Mouse (Mus musculus): ENCODE measurements at regions not wholly inside any gene's neighbourhood (a gene's known extent, or its start where the extent isn't known, plus 50 kb on each side); places are given as distances from the start of the nearest gene placed in this dataset.

GRCm38 (mm10) chr6:101840695-101841094 lies 463.0 kb upstream of the Pdzrn3 start:
- Histone ChIP-seq H3K36me3 (replicated peaks; ENCODE audit: control insufficient read depth, insufficient read depth, low read depth, low read length) (no peaks in the 10 kb centered on the region), H3K27me3 (ENCODE audit: control insufficient read depth, insufficient read depth, low read length) (no peaks in the 10 kb centered on the region), H3K4me1 (ENCODE audit: control insufficient read depth, insufficient read depth, low read length) (no peaks in the 10 kb centered on the region), H3K9ac (replicated peaks; ENCODE audit: low read length) (no peak overlapping the region), H3K9me3 (replicated peaks; ENCODE audit: control insufficient read depth, low read length) (no peaks in the 10 kb centered on the region), H3K4me3 (ENCODE audit: low read depth, low read length) (no peak overlapping the region), H3K27ac (replicated peaks; ENCODE audit: low read depth, low read length) (no peak overlapping the region), H3K4me2 (ENCODE audit: low read depth, low read length) (no peak overlapping the region)
- ATAC-seq (replicated peaks; ENCODE audit: insufficient number of reproducible peaks, low FRiP score, low TSS enrichment, low read depth) (no peak), DNase-seq (ENCODE audit: low spot score) (no peak)
- WGBS: 87% methylated on average over 4 of the region's 4 CpGs

GRCm38 (mm10) chr6:101837563-101837962 lies 459.9 kb upstream of the Pdzrn3 start:
- no peak overlapping the region for H3K4me2 ChIP-seq (ENCODE audit: low read depth, low read length)
- no peak overlapping the region for H3K27ac ChIP-seq (replicated peaks; ENCODE audit: low read depth, low read length)
- WGBS: 74% methylated on average over 6 of the region's 6 CpGs
- H3K9ac ChIP-seq (replicated peaks; ENCODE audit: low read length): no peak overlapping the region
- no peaks in the 10 kb centered on the region for H3K4me1 ChIP-seq (ENCODE audit: control insufficient read depth, insufficient read depth, low read length)
- no peak for DNase-seq (ENCODE audit: low spot score)
- no peaks in the 10 kb centered on the region for H3K27me3 ChIP-seq (ENCODE audit: control insufficient read depth, insufficient read depth, low read length)
- H3K4me3 ChIP-seq (ENCODE audit: low read depth, low read length): no peak overlapping the region
- no peak for ATAC-seq (replicated peaks; ENCODE audit: insufficient number of reproducible peaks, low FRiP score, low TSS enrichment, low read depth)
- H3K36me3 ChIP-seq (replicated peaks; ENCODE audit: control insufficient read depth, insufficient read depth, low read depth, low read length): no peaks in the 10 kb centered on the region
- H3K9me3 ChIP-seq (replicated peaks; ENCODE audit: control insufficient read depth, low read length): no peaks in the 10 kb centered on the region

GRCm38 (mm10) chr6:101793986-101794385 lies 416.3 kb upstream of the Pdzrn3 start:
- ATAC-seq (replicated peaks; ENCODE audit: insufficient number of reproducible peaks, low FRiP score, low TSS enrichment, low read depth) (no peak), DNase-seq (ENCODE audit: low spot score) (no peak)
- Histone ChIP-seq H3K27me3 (ENCODE audit: control insufficient read depth, insufficient read depth, low read length) (no peaks in the 10 kb centered on the region), H3K4me1 (ENCODE audit: control insufficient read depth, insufficient read depth, low read length) (no peaks in the 10 kb centered on the region), H3K9me3 (replicated peaks; ENCODE audit: control insufficient read depth, low read length) (no peaks in the 10 kb centered on the region), H3K27ac (replicated peaks; ENCODE audit: low read depth, low read length) (no peak overlapping the region), H3K4me3 (ENCODE audit: low read depth, low read length) (no peak overlapping the region), H3K4me2 (ENCODE audit: low read depth, low read length) (no peak overlapping the region), H3K36me3 (replicated peaks; ENCODE audit: control insufficient read depth, insufficient read depth, low read depth, low read length) (no peaks in the 10 kb centered on the region), H3K9ac (replicated peaks; ENCODE audit: low read length) (no peak overlapping the region)
- WGBS: 91% methylated on average over 2 of the region's 2 CpGs

GRCm38 (mm10) chr6:101777864-101778263 lies 400.2 kb upstream of the Pdzrn3 start:
- Histone ChIP-seq H3K27ac (replicated peaks; ENCODE audit: low read depth, low read length) (no peak overlapping the region), H3K9me3 (replicated peaks; ENCODE audit: control insufficient read depth, low read length) (no peaks in the 10 kb centered on the region), H3K4me2 (ENCODE audit: low read depth, low read length) (no peak overlapping the region), H3K4me3 (ENCODE audit: low read depth, low read length) (no peak overlapping the region), H3K27me3 (ENCODE audit: control insufficient read depth, insufficient read depth, low read length) (no peaks in the 10 kb centered on the region), H3K4me1 (ENCODE audit: control insufficient read depth, insufficient read depth, low read length) (no peaks in the 10 kb centered on the region), H3K9ac (replicated peaks; ENCODE audit: low read length) (no peak overlapping the region), H3K36me3 (replicated peaks; ENCODE audit: control insufficient read depth, insufficient read depth, low read depth, low read length) (no peaks in the 10 kb centered on the region)
- no peak for ATAC-seq (replicated peaks; ENCODE audit: insufficient number of reproducible peaks, low FRiP score, low TSS enrichment, low read depth)
- 93% methylated on average over 3 of the region's 3 CpGs for WGBS
- DNase-seq (ENCODE audit: low spot score): no peak

- no peaks in the 10 kb centered on the region for H3K36me3 ChIP-seq (replicated peaks; ENCODE audit: control insufficient read depth, insufficient read depth, low read depth, low read length)
- H3K4me3 ChIP-seq (ENCODE audit: low read depth, low read length): no peak overlapping the region
- ATAC-seq (replicated peaks; ENCODE audit: insufficient number of reproducible peaks, low FRiP score, low TSS enrichment, low read depth) (peak; percentile 80; the same call in 1 of the 2 replicates), DNase-seq (ENCODE audit: low spot score) (peak; percentile 54)
- H3K27me3 ChIP-seq (ENCODE audit: control insufficient read depth, insufficient read depth, low read length): no peaks in the 10 kb centered on the region
- no peak overlapping the region for H3K27ac ChIP-seq (replicated peaks; ENCODE audit: low read depth, low read length)
- no peaks in the 10 kb centered on the region for H3K9me3 ChIP-seq (replicated peaks; ENCODE audit: control insufficient read depth, low read length)
- 34% methylated on average over 5 of the region's 5 CpGs for WGBS
- H3K9ac ChIP-seq (replicated peaks; ENCODE audit: low read length): no peak overlapping the region
- no peaks in the 10 kb centered on the region for H3K4me1 ChIP-seq (ENCODE audit: control insufficient read depth, insufficient read depth, low read length)
- H3K4me2 ChIP-seq (ENCODE audit: low read depth, low read length): no peak overlapping the region
Observed at GRCm38 (mm10) chr6:101773151-101773550, 395.5 kb upstream of the Pdzrn3 start.

GRCm38 (mm10) chr6:101735107-101735506 lies 357.4 kb upstream of the Pdzrn3 start:
- no peak for ATAC-seq (replicated peaks; ENCODE audit: insufficient number of reproducible peaks, low FRiP score, low TSS enrichment, low read depth)
- H3K36me3 ChIP-seq (replicated peaks; ENCODE audit: control insufficient read depth, insufficient read depth, low read depth, low read length): no peaks in the 10 kb centered on the region
- H3K27ac ChIP-seq (replicated peaks; ENCODE audit: low read depth, low read length): no peak overlapping the region
- 41% methylated on average over 3 of the region's 3 CpGs for WGBS
- H3K27me3 ChIP-seq (ENCODE audit: control insufficient read depth, insufficient read depth, low read length): no peaks in the 10 kb centered on the region
- H3K4me1 ChIP-seq (ENCODE audit: control insufficient read depth, insufficient read depth, low read length): no peaks in the 10 kb centered on the region
- H3K9me3 ChIP-seq (replicated peaks; ENCODE audit: control insufficient read depth, low read length): no peaks in the 10 kb centered on the region
- H3K9ac ChIP-seq (replicated peaks; ENCODE audit: low read length): no peak overlapping the region
- no peak for DNase-seq (ENCODE audit: low spot score)
- H3K4me2 ChIP-seq (ENCODE audit: low read depth, low read length): no peak overlapping the region
- no peak overlapping the region for H3K4me3 ChIP-seq (ENCODE audit: low read depth, low read length)

- DNase-seq (ENCODE audit: low spot score) (peak; percentile 2), ATAC-seq (replicated peaks; ENCODE audit: insufficient number of reproducible peaks, low FRiP score, low TSS enrichment, low read depth) (no peak)
- H3K4me1 ChIP-seq (ENCODE audit: control insufficient read depth, insufficient read depth, low read length): no peaks in the 10 kb centered on the region
- no peak overlapping the region for H3K4me3 ChIP-seq (ENCODE audit: low read depth, low read length)
- H3K9ac ChIP-seq (replicated peaks; ENCODE audit: low read length): no peak overlapping the region
- no peak overlapping the region for H3K4me2 ChIP-seq (ENCODE audit: low read depth, low read length)
- no peaks in the 10 kb centered on the region for H3K9me3 ChIP-seq (replicated peaks; ENCODE audit: control insufficient read depth, low read length)
- H3K27me3 ChIP-seq (ENCODE audit: control insufficient read depth, insufficient read depth, low read length): no peaks in the 10 kb centered on the region
- no peaks in the 10 kb centered on the region for H3K36me3 ChIP-seq (replicated peaks; ENCODE audit: control insufficient read depth, insufficient read depth, low read depth, low read length)
- H3K27ac ChIP-seq (replicated peaks; ENCODE audit: low read depth, low read length): no peak overlapping the region
Observed at GRCm38 (mm10) chr6:101720513-101720912, 342.8 kb upstream of the Pdzrn3 start.

GRCm38 (mm10) chr6:101689684-101690083 lies 312.0 kb upstream of the Pdzrn3 start:
- H3K27me3 ChIP-seq (ENCODE audit: control insufficient read depth, insufficient read depth, low read length): no peaks in the 10 kb centered on the region
- 95% methylated on average over 2 of the region's 2 CpGs for WGBS
- no peaks in the 10 kb centered on the region for H3K36me3 ChIP-seq (replicated peaks; ENCODE audit: control insufficient read depth, insufficient read depth, low read depth, low read length)
- H3K9ac ChIP-seq (replicated peaks; ENCODE audit: low read length): no peak overlapping the region
- ATAC-seq (replicated peaks; ENCODE audit: insufficient number of reproducible peaks, low FRiP score, low TSS enrichment, low read depth): no peak
- H3K4me1 ChIP-seq (ENCODE audit: control insufficient read depth, insufficient read depth, low read length): no peaks in the 10 kb centered on the region
- no peak for DNase-seq (ENCODE audit: low spot score)
- H3K4me2 ChIP-seq (ENCODE audit: low read depth, low read length): no peak overlapping the region
- H3K4me3 ChIP-seq (ENCODE audit: low read depth, low read length): no peak overlapping the region
- no peaks in the 10 kb centered on the region for H3K9me3 ChIP-seq (replicated peaks; ENCODE audit: control insufficient read depth, low read length)
- no peak overlapping the region for H3K27ac ChIP-seq (replicated peaks; ENCODE audit: low read depth, low read length)

GRCm38 (mm10) chr6:101686578-101686977 lies 308.9 kb upstream of the Pdzrn3 start:
- Histone ChIP-seq H3K27ac (replicated peaks; ENCODE audit: low read depth, low read length) (no peak overlapping the region), H3K4me1 (ENCODE audit: control insufficient read depth, insufficient read depth, low read length) (no peaks in the 10 kb centered on the region), H3K9me3 (replicated peaks; ENCODE audit: control insufficient read depth, low read length) (no peaks in the 10 kb centered on the region), H3K27me3 (ENCODE audit: control insufficient read depth, insufficient read depth, low read length) (no peaks in the 10 kb centered on the region), H3K9ac (replicated peaks; ENCODE audit: low read length) (no peak overlapping the region), H3K4me2 (ENCODE audit: low read depth, low read length) (no peak overlapping the region), H3K36me3 (replicated peaks; ENCODE audit: control insufficient read depth, insufficient read depth, low read depth, low read length) (no peaks in the 10 kb centered on the region), H3K4me3 (ENCODE audit: low read depth, low read length) (no peak overlapping the region)
- no peak for ATAC-seq (replicated peaks; ENCODE audit: insufficient number of reproducible peaks, low FRiP score, low TSS enrichment, low read depth)
- no peak for DNase-seq (ENCODE audit: low spot score)
